Mouse (Mus musculus) myocyte (in vitro differentiated cells): ENCODE measurements around the gene Aatk.

Source experiments
- MYOD1 ChIP-seq, 3 experiments: IDR thresholded peaks; one replicate each; pipeline ENCODE4 v1.6.1; 2011; ENCODE audit warnings: control low read depth in 2 of 3, low read depth in 2 of 3, mild to moderate bottlenecking in 2 of 3, moderate library complexity in 1 of 3; ENCODE audit not compliant: insufficient read length in 2 of 3, control insufficient read depth in 1 of 3
- REST ChIP-seq: IDR thresholded peaks from one replicate; pipeline ENCODE4 v1.6.1; 2011; ENCODE audit warnings: mild to moderate bottlenecking, control low read depth, moderate library complexity; ENCODE audit not compliant: insufficient read depth, insufficient read length

GRCm38 (mm10) chr11:120042141-120042838, 4.7 kb downstream of the Aatk start:
- TF ChIP-seq MYOD1 (IDR thresholded peaks at IDR 0.05; ENCODE audit: control insufficient read depth in 1 of 3, insufficient read length in 2 of 3, low read depth in 2 of 3) (peak in 1 of 3 experiments; percentile 12), REST (no peak)
